Mouse (Mus musculus) neural tube, embryonic 12.5 days (tissue): ENCODE measurements around the gene Olfr1359. TPM values are rescaled to one million over a fixed set of nuclear protein-coding genes. Genes with fewer than 3 reads are reported as not detected.
"Not testable (repeated sequence)": the region's sequence is repeated elsewhere in the genome, so short reads cannot be mapped to it uniquely, and the experiment has no call there.

Experiments used
- ATAC-seq: fragments of 200-750 bp; cut with Nextera tagmentation; 2 replicates; pipeline ENCODE4 v1.8.0; 2017; ENCODE audit warnings: low read depth, mild to moderate bottlenecking, moderate TSS enrichment, moderate library complexity; ENCODE audit not compliant: low FRiP score
- H3K27ac ChIP-seq: fragments of 300-500 bp; sonication (generic); 2 replicates; pipeline ENCODE4 v1.5.1; 2016
- H3K27me3 ChIP-seq: fragments of 300-500 bp; sonication (generic); replicated peaks from 2 replicates; pipeline ENCODE4 v1.6.1; 2016; ENCODE audit warnings: mild to moderate bottlenecking
- H3K36me3 ChIP-seq: fragments of 300-500 bp; sonication (generic); 2 replicates; pipeline ENCODE4 v1.6.1; 2016; ENCODE audit warnings: mild to moderate bottlenecking
- H3K4me1 ChIP-seq: fragments of 300-500 bp; sonication (generic); 2 replicates; pipeline ENCODE4 v1.6.1; 2016
- H3K4me2 ChIP-seq: fragments of 300-500 bp; sonication (generic); replicated peaks from 2 replicates; pipeline ENCODE4 v1.6.1; 2016; ENCODE audit warnings: mild to moderate bottlenecking
- H3K4me3 ChIP-seq: fragments of 300-500 bp; sonication (generic); 2 replicates; pipeline ENCODE4 v1.5.1; 2016
- H3K9ac ChIP-seq: fragments of 300-500 bp; sonication (generic); 2 replicates; pipeline ENCODE4 v1.6.1; 2016; ENCODE audit warnings: mild to moderate bottlenecking
- H3K9me3 ChIP-seq: fragments of 300-500 bp; sonication (generic); 2 replicates; pipeline ENCODE4 v1.6.1; 2016; ENCODE audit warnings: mild to moderate bottlenecking
- WGBS: fragments of 180-500 bp; shearing (Covaris S2); methylation state at CpG from one replicate; pipeline ENCODE4 v1.1.7; 2016; 5-methylcytosine and 5-hydroxymethylcytosine counted together
- polyA plus RNA-seq: library from polyadenylated mRNA; unstranded; fragments of >200 nt; fragmentation: Nextera tagmentation; extraction: Ambion mirVana; gene quantifications from 2 replicates; pipeline ENCODE4 v1.2.1, GENCODE M21; 2016

Olfr1359 gene
- polyA plus RNA-seq: not detected in 2 replicates

DNA sequence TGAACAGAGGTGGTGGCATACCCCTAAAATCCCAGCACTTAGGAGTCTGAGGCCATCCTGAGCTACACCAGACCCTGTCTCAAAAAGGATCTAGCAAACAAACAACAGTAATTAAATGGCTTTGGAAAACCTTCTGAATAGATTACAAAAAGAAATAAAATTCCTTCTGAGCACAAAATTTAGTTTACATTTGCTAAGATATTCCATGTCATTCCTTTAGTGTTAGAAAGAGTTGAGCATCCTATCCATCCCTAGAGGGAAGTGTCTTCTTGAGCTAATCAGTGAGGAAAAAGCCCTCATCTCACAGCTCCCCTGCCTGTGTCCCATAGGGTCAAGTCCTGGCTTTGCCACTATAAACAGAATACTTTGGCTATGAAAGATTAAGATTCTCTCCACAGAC, at the start of gene Olfr1359:
Olfr1359 (plus strand) TSS at position 301 of the 400 bp plus-strand sequence.
- ATAC-seq: no peak
- no peak within 1 kb of the TSS for H3K4me2 ChIP-seq
- no peak within 1 kb of the TSS for H3K27ac ChIP-seq
- no peaks in the 10 kb centered on the region for H3K9me3 ChIP-seq
- H3K4me1 ChIP-seq: no peaks in the 10 kb centered on the region
- no peaks in the 10 kb centered on the region for H3K36me3 ChIP-seq
- no peak within 1 kb of the TSS for H3K4me3 ChIP-seq
- no peaks in the 10 kb centered on the region for H3K27me3 ChIP-seq
- H3K9ac ChIP-seq: no peak within 1 kb of the TSS

DNA sequence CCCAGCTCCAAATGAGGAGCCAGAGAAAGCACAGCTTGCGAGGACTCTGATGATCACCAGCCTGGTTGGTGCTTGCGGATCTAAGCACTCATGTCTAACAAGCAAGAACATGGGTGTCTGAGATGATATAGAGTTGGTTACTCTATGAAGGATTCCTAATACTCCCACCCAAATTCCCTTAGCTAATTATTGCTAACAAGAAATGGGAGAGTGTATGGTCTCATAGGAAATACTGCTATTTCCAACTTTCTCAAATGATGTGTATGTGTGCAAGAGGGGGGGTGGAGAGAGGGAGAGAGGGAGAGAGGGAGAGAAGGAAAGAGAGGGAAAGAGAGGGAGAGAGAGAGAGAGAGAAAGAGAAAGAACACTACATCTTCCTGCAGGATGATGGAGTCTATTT, 34.6 kb upstream of the Olfr1359 start, which contains the start of gene Olfr1361:
Olfr1361 (minus strand) TSS at position 101 of the 400 bp plus-strand sequence.
- Histone ChIP-seq H3K36me3 (no peaks in the 10 kb centered on the region), H3K27me3 (no peaks in the 10 kb centered on the region), H3K4me2 (no peak within 1 kb of the TSS), H3K27ac (no peak within 1 kb of the TSS), H3K9me3 (no peaks in the 10 kb centered on the region), H3K9ac (no peak within 1 kb of the TSS), H3K4me1 (no peaks in the 10 kb centered on the region), H3K4me3 (no peak within 1 kb of the TSS)
- 59% methylated on average over 2 of the region's 2 CpGs for whole genome bisulfite sequencing
- no peak for ATAC-seq

DNA sequence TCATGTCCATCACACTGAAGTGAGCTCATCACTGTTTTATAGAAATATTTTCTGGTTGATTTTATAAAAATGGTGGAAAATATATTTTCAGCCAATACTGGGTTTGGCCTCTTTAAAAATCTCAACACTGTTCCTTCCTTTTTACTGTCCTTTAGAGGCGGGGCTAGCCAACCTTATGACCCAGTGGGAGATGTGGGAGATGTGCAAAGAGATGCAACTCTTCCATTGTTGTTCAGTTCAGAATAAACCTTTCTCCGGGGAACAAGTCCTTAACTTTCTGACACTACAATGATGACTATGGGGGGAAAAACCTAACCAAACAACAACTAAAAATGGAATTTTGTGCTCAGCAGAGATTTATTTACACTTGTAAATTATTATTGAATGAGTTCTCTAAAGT, 20.6 kb upstream of the Olfr1359 start, which contains the start of gene Olfr1360:
Olfr1360 (minus strand) TSS at position 101 of the 400 bp plus-strand sequence.
- ATAC-seq: no peak
- H3K4me1 ChIP-seq: no peaks in the 10 kb centered on the region
- no peaks in the 10 kb centered on the region for H3K27me3 ChIP-seq
- no peak within 1 kb of the TSS for H3K4me2 ChIP-seq
- H3K9me3 ChIP-seq: no peaks in the 10 kb centered on the region
- no peak within 1 kb of the TSS for H3K9ac ChIP-seq
- H3K36me3 ChIP-seq: no peaks in the 10 kb centered on the region
- H3K27ac ChIP-seq: no peak within 1 kb of the TSS
- H3K4me3 ChIP-seq: no peak within 1 kb of the TSS
- WGBS: 75% methylated on average over 2 of the region's 2 CpGs

DNA sequence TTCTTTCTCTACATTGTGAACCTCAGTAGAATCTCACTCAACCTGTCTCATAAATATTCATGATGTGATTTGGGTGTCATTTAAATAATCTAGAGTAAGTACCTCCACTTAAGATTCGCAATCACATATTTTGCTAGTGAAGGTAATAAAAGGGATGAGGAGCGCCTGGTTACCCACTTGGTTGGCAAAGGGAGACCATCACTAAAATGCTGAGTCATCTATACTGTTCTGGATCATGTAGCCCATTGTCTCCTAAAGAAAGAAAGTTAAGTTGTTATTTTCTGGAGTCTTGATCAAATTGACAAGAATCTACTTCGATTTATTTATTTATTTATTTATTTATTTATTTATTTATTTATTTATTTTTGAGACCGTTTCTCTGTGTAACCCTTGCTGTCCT, 8.8 kb downstream of the Olfr1359 start:
- 80% methylated on average over 4 of the region's 4 CpGs for WGBS

DNA sequence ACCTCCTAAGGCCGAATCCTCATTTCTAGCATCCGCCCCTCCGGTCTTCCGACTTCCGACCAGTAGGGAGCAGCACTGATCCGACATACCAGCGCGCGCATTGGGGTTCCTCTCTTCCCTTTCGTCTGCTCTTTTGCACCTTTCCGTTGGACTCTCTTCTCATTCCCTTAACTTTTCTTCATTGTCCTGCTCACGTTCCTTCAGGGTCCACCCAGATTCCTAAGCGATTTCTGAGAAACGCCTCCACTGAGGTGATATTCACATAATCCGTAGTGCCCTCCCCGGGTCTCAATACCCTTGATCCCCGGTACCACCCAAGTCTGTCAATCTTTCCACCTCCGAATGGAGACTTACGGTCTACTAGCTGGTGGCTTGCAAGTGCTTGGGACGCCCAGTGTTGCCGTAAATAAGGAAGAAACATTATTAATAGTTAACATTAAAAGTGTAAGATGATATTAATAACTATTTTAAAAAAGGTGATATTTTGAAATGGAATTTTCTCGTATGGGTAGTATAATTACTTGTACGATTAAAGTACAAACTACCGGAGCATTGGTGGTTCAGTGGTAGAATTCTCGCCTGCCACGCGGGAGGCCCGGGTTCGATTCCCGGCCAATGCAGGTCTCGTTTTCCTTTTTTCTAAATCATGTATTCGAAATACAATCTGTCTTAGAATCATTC, 12.3 kb downstream of the Olfr1359 start:
- Histone ChIP-seq H3K27me3 (no peaks in the 10 kb centered on the region), H3K4me1 (peaks cover 4% of the 10 kb centered on the region), H3K27ac (no peak overlapping the region), H3K9ac (peak overlapping the region; percentile 27; the same call in 1 of the 2 replicates), H3K4me3 (peak overlapping the region; percentile 48), H3K4me2 (peak overlapping the region; percentile 40), H3K36me3 (no peaks in the 10 kb centered on the region), H3K9me3 (no peaks in the 10 kb centered on the region)
- under 1% methylated on average over 32 of the region's 32 CpGs for WGBS
- ATAC-seq: peak; percentile 78

More for the DNA sequence above, 8.8 kb downstream of the Olfr1359 start:
- Histone ChIP-seq H3K9ac (no peak overlapping the region), H3K27ac (no peak overlapping the region), H3K9me3 (no peaks in the 10 kb centered on the region), H3K4me1 (no peaks in the 10 kb centered on the region; the same call in 1 of the 2 replicates), H3K4me3 (no peak overlapping the region), H3K4me2 (no peak overlapping the region), H3K36me3 (no peaks in the 10 kb centered on the region), H3K27me3 (no peaks in the 10 kb centered on the region)
- ATAC-seq: no peak

DNA sequence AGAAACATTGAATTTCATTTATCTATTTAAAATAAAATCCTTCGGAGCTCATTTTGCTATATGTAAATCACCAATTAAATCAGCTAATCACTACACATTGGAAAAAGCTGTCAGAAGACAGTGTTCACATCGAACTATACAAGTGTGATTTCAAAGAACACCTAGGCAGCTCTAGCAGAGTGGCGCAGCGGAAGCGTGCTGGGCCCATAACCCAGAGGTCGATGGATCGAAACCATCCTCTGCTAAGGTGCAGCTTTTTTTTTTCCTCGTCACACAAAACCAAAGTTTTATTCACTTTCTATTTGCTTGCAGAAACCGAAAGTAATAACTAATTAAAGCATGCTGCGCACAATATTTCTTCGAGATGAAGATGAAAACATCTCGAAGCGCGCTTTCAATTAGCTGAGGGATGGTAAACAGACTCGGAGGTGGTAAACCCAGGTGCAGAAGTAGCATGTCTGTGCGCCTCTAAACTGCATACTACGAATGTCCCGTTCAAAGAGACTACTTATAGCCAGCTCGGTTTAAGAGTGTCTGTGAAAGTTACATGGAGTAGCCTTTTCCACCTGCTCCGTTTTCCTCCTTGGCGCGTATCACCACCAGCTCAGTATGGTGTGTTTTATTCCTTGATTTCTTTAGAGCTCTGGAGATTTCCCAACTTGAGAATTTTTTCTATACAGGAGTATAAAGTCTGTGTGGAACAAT, 13.1 kb downstream of the Olfr1359 start:
- Histone ChIP-seq H3K36me3 (no peaks in the 10 kb centered on the region), H3K4me3 (peak overlapping the region; percentile 35), H3K9me3 (no peaks in the 10 kb centered on the region), H3K9ac (no peak overlapping the region; the same call in 1 of the 2 replicates), H3K27ac (no peak overlapping the region), H3K27me3 (no peaks in the 10 kb centered on the region), H3K4me2 (peak overlapping the region; percentile 64), H3K4me1 (peaks cover 8% of the 10 kb centered on the region)
- 1% methylated on average over 22 of the region's 22 CpGs for WGBS
- peak; percentile 77 for ATAC-seq

DNA sequence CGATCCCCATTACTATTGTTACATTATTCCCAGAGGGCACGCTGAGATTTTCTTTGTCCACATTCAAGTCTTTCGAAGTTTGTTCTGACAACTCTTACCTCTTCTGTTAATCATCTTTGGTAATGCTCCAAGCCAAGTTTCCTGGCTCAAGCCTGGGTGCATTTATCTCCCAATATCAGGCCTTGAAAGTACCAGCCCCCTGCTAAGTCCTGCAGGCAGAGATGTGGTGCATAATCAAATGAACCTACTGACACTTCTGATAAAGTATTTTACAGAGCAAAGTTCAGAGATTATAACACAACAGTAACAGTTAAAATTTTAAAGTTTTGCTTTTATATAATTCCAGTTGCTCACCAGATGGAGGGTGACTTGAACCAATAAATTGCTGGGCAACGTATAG, 13.8 kb downstream of the Olfr1359 start:
- peak overlapping the region; percentile 64 for H3K4me2 ChIP-seq
- H3K4me3 ChIP-seq: peak overlapping the region; percentile 35; the same call in 1 of the 2 replicates
- 26% methylated on average over 4 of the region's 4 CpGs for WGBS
- no peaks in the 10 kb centered on the region for H3K27me3 ChIP-seq
- no peaks in the 10 kb centered on the region for H3K36me3 ChIP-seq
- no peak overlapping the region for H3K27ac ChIP-seq
- H3K4me1 ChIP-seq: peaks cover 8% of the 10 kb centered on the region
- no peak overlapping the region for H3K9ac ChIP-seq
- no peak for ATAC-seq
- H3K9me3 ChIP-seq: no peaks in the 10 kb centered on the region

DNA sequence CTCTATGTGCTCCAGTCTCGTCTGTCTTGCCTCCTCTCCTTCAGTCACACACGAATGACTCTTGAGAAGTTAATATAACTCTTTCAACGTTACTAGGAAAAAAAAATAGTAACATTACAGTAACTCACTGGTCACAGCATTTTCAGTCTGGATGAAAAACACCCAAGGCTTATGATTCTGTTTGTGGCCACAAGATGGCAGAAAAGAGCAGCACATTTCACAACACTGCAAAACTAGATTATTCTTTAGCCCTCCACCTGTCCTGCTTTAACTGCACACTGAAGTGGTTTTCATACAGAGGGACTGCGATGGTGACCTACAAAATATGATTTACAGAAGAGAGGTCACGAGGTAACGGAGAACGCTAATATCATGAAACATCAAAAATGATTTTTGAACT, 16.8 kb downstream of the Olfr1359 start:
- no peak for ATAC-seq

DNA sequence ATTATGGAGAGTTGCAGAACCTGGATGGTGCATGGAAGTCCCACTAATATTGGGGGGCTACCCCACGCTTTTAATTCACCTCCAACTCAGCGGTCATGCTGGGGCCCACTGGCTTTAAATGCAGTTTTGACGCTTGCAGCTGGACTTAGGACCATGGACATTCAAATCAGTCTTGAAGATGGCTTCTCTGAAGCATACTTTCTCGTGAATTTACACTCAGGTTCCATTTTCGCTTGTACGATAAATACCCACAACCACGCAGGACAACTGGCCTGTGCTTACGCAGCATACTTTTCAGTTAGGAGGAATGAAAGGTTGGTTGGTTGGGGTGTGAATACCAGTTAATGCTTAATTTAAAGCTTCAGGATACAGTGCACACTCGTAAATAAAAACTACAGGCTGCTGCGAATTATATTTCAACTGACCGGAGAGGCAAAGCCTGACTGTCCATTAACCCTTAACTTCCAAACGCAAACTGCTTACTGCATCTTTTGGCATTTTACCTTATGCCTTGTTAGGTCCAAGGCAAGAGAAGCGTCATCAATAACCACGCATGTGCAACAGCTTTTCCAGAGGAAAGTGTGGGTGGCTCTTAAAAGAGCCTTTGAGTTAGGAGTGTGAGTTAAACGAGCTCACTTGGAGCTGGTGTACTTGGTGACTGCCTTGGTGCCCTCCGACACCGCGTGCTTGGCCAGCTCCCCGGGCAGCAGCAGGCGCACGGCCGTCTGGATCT, 17.4 kb downstream of the Olfr1359 start:
- Histone ChIP-seq H3K36me3 (no peaks in the 10 kb centered on the region), H3K4me1 (peaks cover 16% of the 10 kb centered on the region), H3K9me3 (no peaks in the 10 kb centered on the region), H3K4me3 (peak overlapping the region; percentile 30), H3K9ac (peak overlapping the region; percentile 57), H3K4me2 (peak overlapping the region; percentile 74), H3K27me3 (no peaks in the 10 kb centered on the region), H3K27ac (0 out of 2 replicates have a peak overlapping the region, but pooled peaks have one; percentile 57)
- WGBS: under 1% methylated on average over 22 of the region's 22 CpGs
- ATAC-seq: 0 out of 2 replicates have a peak, but pooled peaks have one; percentile 2

More for the DNA sequence above, 16.8 kb downstream of the Olfr1359 start:
- Histone ChIP-seq H3K9ac (peak overlapping the region; percentile 57), H3K4me1 (peaks cover 16% of the 10 kb centered on the region), H3K4me2 (peak overlapping the region; percentile 74), H3K36me3 (no peaks in the 10 kb centered on the region), H3K27ac (no peak overlapping the region), H3K9me3 (no peaks in the 10 kb centered on the region), H3K4me3 (no peak overlapping the region), H3K27me3 (no peaks in the 10 kb centered on the region)
- 3% methylated on average over 7 of the region's 7 CpGs for WGBS

DNA sequence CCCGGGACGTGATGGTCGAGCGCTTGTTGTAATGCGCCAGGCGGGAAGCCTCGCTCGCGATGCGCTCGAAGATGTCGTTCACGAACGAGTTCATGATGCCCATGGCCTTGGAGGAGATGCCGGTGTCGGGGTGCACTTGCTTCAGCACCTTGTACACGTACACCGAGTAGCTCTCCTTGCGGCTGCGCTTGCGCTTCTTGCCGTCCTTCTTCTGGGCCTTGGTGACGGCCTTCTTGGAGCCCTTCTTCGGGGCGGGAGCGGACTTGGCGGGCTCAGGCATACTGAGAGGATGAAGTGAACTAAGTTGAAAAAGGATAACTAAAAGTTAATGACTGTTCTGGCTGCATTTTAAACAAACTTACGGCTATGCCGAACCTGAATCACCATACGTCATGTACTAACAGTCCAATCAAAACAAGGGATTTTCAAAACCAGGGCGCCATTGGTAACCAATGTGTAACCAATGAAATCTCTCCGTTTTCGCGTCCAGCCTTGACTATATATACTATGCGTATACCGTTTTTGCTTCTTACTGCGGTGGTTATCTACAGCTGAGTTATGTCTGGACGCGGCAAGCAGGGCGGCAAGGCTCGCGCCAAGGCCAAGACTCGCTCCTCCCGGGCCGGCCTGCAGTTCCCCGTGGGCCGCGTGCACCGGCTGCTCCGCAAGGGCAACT, 18.1 kb downstream of the Olfr1359 start, which contains the start of the genes Hist1h2bl and Hist1h2ai:
Hist1h2bl (minus strand) TSS at position 280 of the 676 bp plus-strand sequence.
Hist1h2ai (plus strand) TSS at position 559 of the 676 bp plus-strand sequence.
- H3K27ac ChIP-seq: peak within 1 kb of the TSS; percentile 88
- under 1% methylated on average over 38 of the region's 50 CpGs for WGBS

DNA sequence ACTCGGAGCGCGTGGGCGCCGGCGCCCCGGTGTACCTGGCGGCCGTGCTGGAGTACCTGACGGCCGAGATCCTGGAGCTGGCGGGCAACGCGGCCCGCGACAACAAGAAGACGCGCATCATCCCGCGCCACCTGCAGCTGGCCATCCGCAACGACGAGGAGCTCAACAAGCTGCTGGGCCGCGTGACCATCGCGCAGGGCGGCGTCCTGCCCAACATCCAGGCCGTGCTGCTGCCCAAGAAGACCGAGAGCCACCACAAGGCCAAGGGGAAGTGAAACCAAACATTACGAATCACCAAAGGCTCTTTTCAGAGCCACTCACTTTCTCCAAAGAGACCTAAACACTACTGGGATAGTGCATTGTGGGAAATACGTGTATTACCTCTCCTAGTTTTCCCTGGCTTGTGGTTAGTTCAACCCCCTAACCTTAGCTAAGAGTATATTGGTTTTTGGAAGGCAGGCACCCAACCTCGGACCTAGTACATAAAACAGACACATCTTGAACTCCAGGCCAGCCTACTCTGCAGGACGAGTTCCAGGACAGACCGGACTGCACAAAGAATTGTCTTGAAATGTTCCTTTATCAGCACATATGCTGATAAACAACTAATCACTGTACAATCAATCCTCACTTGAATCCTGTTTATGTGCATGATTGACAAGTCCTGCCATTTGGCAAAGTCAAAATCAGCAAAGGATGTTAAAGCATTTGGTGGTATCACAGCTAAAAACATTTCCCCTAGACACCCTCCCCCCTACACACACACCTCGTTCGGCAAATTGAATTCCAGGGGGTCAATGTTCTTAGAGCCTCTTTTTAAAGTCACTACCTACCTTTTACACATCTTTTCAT, 18.9 kb downstream of the Olfr1359 start:
- 0% methylated on average over 18 of the region's 38 CpGs for WGBS
- not testable (repeated sequence) for H3K36me3 ChIP-seq, H3K27me3 ChIP-seq, H3K9me3 ChIP-seq
- peak overlapping the region; percentile 74 for H3K4me2 ChIP-seq
- H3K9ac ChIP-seq: peak overlapping the region; percentile 69
- peak overlapping the region; percentile 44 for H3K4me3 ChIP-seq
- ATAC-seq: peak; percentile 35
- peaks cover 22% of the 10 kb centered on the region for H3K4me1 ChIP-seq
- peak overlapping the region; percentile 88 for H3K27ac ChIP-seq

More for the DNA sequence above, 18.1 kb downstream of the Olfr1359 start, which contains the start of the genes Hist1h2bl and Hist1h2ai:
- Histone ChIP-seq H3K4me3 (peak within 1 kb of the TSS; percentile 44), H3K9ac (peak within 1 kb of the TSS; percentile 69), H3K4me2 (peak within 1 kb of the TSS; percentile 74), H3K4me1 (peaks cover 19% of the 10 kb centered on the region)
- H3K27me3 ChIP-seq, H3K36me3 ChIP-seq, H3K9me3 ChIP-seq: not testable (repeated sequence)
- peak; percentile 91 for ATAC-seq
